In genomic region chr14:118866014-118866811, GRCm38 (mm10) we compare ENCODE assay signal across 10 mouse cellular contexts.
"Had no signal": no experiment of that assay in that cellular context is flagged by ENCODE, and none has a peak within 500 bp of the region (broad histone marks: within the 10 kb centered on the region; RNA-seq: fewer than 3 reads in every experiment).

No protein-coding gene starts in this region.

- H3K27ac ChIP-seq: kidney, embryonic 15.5 days; limb, embryonic 15.5 days; midbrain, embryonic 10.5 days; neural tube, embryonic 12.5 days; stomach, embryonic 15.5 days had no signal

- H3K4me1 ChIP-seq: neural tube, embryonic 12.5 days; stomach, embryonic 15.5 days had no signal

- H3K9me3 ChIP-seq: kidney, embryonic 15.5 days; limb, embryonic 15.5 days; midbrain, embryonic 10.5 days; neural tube, embryonic 12.5 days; stomach, embryonic 15.5 days had no signal

- H3K27me3 ChIP-seq: limb, embryonic 15.5 days; neural tube, embryonic 12.5 days; stomach, embryonic 15.5 days had no signal

- H3K9ac ChIP-seq: kidney, embryonic 15.5 days; limb, embryonic 15.5 days; neural tube, embryonic 12.5 days; stomach, embryonic 15.5 days had no signal

- H3K4me3 ChIP-seq: kidney, embryonic 15.5 days; limb, embryonic 15.5 days; midbrain, embryonic 10.5 days; neural tube, embryonic 12.5 days; stomach, embryonic 15.5 days had no signal

- DNase-seq: kidney, adult 18-20 months; kidney, postnatal 14 days; midbrain, embryonic 14.5 days; right cerebral cortex, postnatal 4 days; thymus, postnatal 4 days had no signal

- H3K36me3 ChIP-seq: kidney, embryonic 15.5 days; limb, embryonic 15.5 days; neural tube, embryonic 12.5 days; stomach, embryonic 15.5 days had no signal

- H3K4me2 ChIP-seq: kidney, embryonic 15.5 days; limb, embryonic 15.5 days; neural tube, embryonic 12.5 days; stomach, embryonic 15.5 days had no signal
